Mouse (Mus musculus) hindbrain, embryonic 16.5 days (tissue): ENCODE measurements at regions not wholly inside any gene's neighbourhood (a gene's known extent, or its start where the extent isn't known, plus 50 kb on each side); places are given as distances from the start of the nearest gene placed in this dataset.

Experiments
- ATAC-seq: fragments of 200-750 bp; cut with Nextera tagmentation; 2 replicates; pipeline ENCODE4 v1.8.0; 2017; ENCODE audit warnings: moderate TSS enrichment, moderate library complexity
- H3K27ac ChIP-seq: fragments of 300-500 bp; sonication (generic); 2 replicates; pipeline ENCODE4 v1.5.1; 2014; ENCODE audit warnings: low read depth, mild to moderate bottlenecking, control low read depth, low read length, moderate library complexity
- H3K27me3 ChIP-seq: fragments of 300-500 bp; sonication (generic); replicated peaks from 2 replicates; pipeline ENCODE4 v1.6.1; 2014; ENCODE audit warnings: low read length; ENCODE audit not compliant: control insufficient read depth, insufficient read depth
- H3K36me3 ChIP-seq: fragments of 300-500 bp; sonication (generic); 2 replicates; pipeline ENCODE4 v1.6.1; 2014; ENCODE audit warnings: mild to moderate bottlenecking, low read length, moderate library complexity, mixed read lengths; ENCODE audit not compliant: control insufficient read depth, insufficient read depth
- H3K4me1 ChIP-seq: fragments of 300-500 bp; sonication (generic); 2 replicates; pipeline ENCODE4 v1.6.1; 2014; ENCODE audit warnings: low read depth, low read length; ENCODE audit not compliant: control insufficient read depth, insufficient read depth
- H3K4me2 ChIP-seq: fragments of 300-500 bp; sonication (generic); 2 replicates; pipeline ENCODE4 v1.6.1; 2014; ENCODE audit warnings: mild to moderate bottlenecking, low read length, control low read depth, moderate library complexity
- H3K4me3 ChIP-seq: fragments of 300-500 bp; sonication (generic); 2 replicates; pipeline ENCODE4 v1.5.1; 2014; ENCODE audit warnings: mild to moderate bottlenecking, low read length, control low read depth, moderate library complexity
- H3K9ac ChIP-seq: fragments of 300-500 bp; sonication (generic); 2 replicates; pipeline ENCODE4 v1.6.1; 2014; ENCODE audit warnings: low read depth, mild to moderate bottlenecking, control low read depth, low read length, moderate library complexity
- H3K9me3 ChIP-seq: fragments of 300-500 bp; sonication (generic); 2 replicates; pipeline ENCODE4 v1.6.1; 2014; ENCODE audit warnings: mild to moderate bottlenecking, low read length, moderate library complexity; ENCODE audit not compliant: control insufficient read depth
- WGBS: fragments of 180-500 bp; shearing (Covaris S2); extraction: QIAGEN DNeasy Blood & Tissue Kit; methylation state at CpG from one replicate; pipeline ENCODE4 v1.1.7; 2014; 5-methylcytosine and 5-hydroxymethylcytosine counted together

- no peak overlapping the region for H3K4me2 ChIP-seq
- H3K36me3 ChIP-seq: no peaks in the 10 kb centered on the region
- no peak overlapping the region for H3K4me3 ChIP-seq
- WGBS: 93% methylated on average over 6 of the region's 6 CpGs
- no peaks in the 10 kb centered on the region; the same call in 1 of the 2 replicates for H3K9me3 ChIP-seq
- no peaks in the 10 kb centered on the region for H3K27me3 ChIP-seq
- no peaks in the 10 kb centered on the region for H3K4me1 ChIP-seq
- no peak overlapping the region for H3K9ac ChIP-seq
- H3K27ac ChIP-seq: no peak overlapping the region
- no peak for ATAC-seq
Observed at GRCm38 (mm10) chr13:58747685-58748084, 58.7 kb upstream of the Ntrk2 start.

GRCm38 (mm10) chr13:58756125-58756524 lies 50.2 kb upstream of the Ntrk2 start:
- no peak overlapping the region for H3K9ac ChIP-seq
- 63% methylated on average over 6 of the region's 6 CpGs for WGBS
- H3K4me3 ChIP-seq: no peak overlapping the region
- no peaks in the 10 kb centered on the region for H3K36me3 ChIP-seq
- H3K4me2 ChIP-seq: no peak overlapping the region
- no peaks in the 10 kb centered on the region for H3K27me3 ChIP-seq
- H3K27ac ChIP-seq: no peak overlapping the region
- H3K4me1 ChIP-seq: no peaks in the 10 kb centered on the region
- no peak for ATAC-seq
- no peaks in the 10 kb centered on the region for H3K9me3 ChIP-seq
